Mouse (Mus musculus) testis, adult 2 months (tissue): Measurements from ENCODE around the gene Tnip1.

ENCODE experiments used
- CTCF ChIP-seq: fragments of 200-500 bp; IDR thresholded peaks from 2 replicates; pipeline ENCODE4 v1.5.1; 2012; ENCODE audit warnings: low read depth, mild to moderate bottlenecking, inconsistent platforms, low read length, moderate library complexity; ENCODE audit not compliant: control insufficient read depth, insufficient read depth, insufficient replicate concordance
- POLR2A ChIP-seq: fragments of 200-500 bp; IDR thresholded peaks from 2 replicates; pipeline ENCODE4 v1.6.1; 2012; ENCODE audit warnings: low read depth, mild to moderate bottlenecking, inconsistent platforms, low read length, moderate library complexity; ENCODE audit not compliant: control insufficient read depth

- TF ChIP-seq POLR2A (no peak), CTCF (no peak)
Observed at GRCm38 (mm10) chr11:54956912-54957311, 5.8 kb downstream of the Tnip1 start.
